Mouse (Mus musculus) ES-Bruce4 (cell line): Measurements from ENCODE around the gene Kif24.

Experiments used
- CTCF ChIP-seq: IDR thresholded peaks from one replicate; pipeline ENCODE4 v1.8.1; 2011; ENCODE audit warnings: low read depth, low read length
- POLR2A ChIP-seq: IDR thresholded peaks from one replicate; pipeline ENCODE4 v1.8.1; 2011; ENCODE audit warnings: low read length; ENCODE audit not compliant: insufficient read depth

- TF ChIP-seq CTCF, result no peak
- no peak for TF ChIP-seq POLR2A
Measured at GRCm38 (mm10) chr4:41381213-41381950, 83.3 kb downstream of the Kif24 start.
